In the genomic region with DNA sequence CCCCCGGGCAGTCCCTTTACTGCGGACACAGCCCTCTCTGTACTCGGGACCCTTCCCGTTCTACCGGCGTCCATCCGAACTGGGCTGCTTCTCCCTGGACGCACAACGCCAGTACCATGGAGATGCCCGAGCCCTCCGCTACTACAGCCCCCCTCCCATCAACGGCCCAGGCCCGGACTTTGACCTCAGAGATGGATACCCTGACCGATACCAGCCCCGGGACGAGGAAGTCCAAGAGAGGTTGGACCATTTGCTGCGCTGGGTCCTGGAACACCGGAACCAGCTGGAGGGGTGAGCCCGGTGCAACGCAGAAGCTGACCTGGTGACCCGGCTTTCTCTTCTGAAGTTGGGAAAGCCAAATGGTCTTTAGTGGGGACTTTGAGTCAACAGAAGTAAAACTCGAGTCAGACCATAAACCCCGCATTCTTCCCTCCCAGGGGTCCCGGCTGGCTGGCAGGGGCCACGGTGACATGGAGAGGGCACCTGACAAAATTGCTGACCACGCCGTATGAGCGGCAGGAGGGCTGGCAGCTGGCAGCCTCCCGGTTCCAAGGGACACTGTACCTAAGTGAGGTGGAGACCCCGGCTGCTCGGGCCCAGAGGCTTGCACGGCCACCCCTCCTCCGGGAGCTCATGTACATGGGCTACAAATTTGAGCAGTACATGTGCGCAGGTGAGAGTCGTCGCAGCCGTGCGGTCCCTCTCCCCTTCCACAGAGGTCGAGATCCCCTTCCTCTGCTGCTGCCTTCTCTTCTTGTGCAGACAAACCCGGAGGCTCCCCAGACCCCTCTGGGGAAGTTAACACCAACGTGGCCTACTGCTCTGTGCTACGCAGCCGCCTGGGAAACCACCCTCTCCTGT, we compare ENCODE assay signal across 8 mouse cellular contexts. TPM values are rescaled to one million over a fixed set of nuclear protein-coding genes. Genes with fewer than 3 reads are reported as not detected.
DNase-seq lines count a peak whose midpoint lies in the region; ATAC-seq lines count a peak whose summit lies in the region.

No protein-coding gene starts in this region.

- WGBS in forebrain, embryonic 10.5 days: 45% methylated on average over 43 of the region's 43 CpGs
- WGBS in kidney, embryonic 14.5 days: 24% methylated on average over 43 of the region's 43 CpGs
- 38% methylated on average over 43 of the region's 43 CpGs for WGBS in midbrain, embryonic 13.5 days

- peak; percentile 8 for ATAC-seq in kidney, embryonic 14.5 days (ENCODE audit: low FRiP score, low TSS enrichment)
- ATAC-seq in midbrain, embryonic 13.5 days: peak; percentile 11

- H3K4me2 ChIP-seq in kidney, embryonic 14.5 days (replicated peaks; ENCODE audit: low read depth, low read length): peak overlapping the region; percentile 96
- peak overlapping the region; percentile 99 for H3K4me2 ChIP-seq in midbrain, embryonic 13.5 days (replicated peaks)

- no peaks in the 10 kb centered on the region for H3K27me3 ChIP-seq in forebrain, embryonic 10.5 days (ENCODE audit: poor library complexity, severe bottlenecking)
- H3K27me3 ChIP-seq in kidney, embryonic 14.5 days (ENCODE audit: control insufficient read depth, insufficient read depth, low read length): no peaks in the 10 kb centered on the region
- H3K27me3 ChIP-seq in midbrain, embryonic 13.5 days: no peaks in the 10 kb centered on the region

- peaks cover 72% of the 10 kb centered on the region for H3K36me3 ChIP-seq in forebrain, embryonic 10.5 days (replicated peaks)
- peaks cover 41% of the 10 kb centered on the region for H3K36me3 ChIP-seq in kidney, embryonic 14.5 days (ENCODE audit: control insufficient read depth, insufficient read depth, low read length)
- peaks cover 56% of the 10 kb centered on the region for H3K36me3 ChIP-seq in midbrain, embryonic 13.5 days

- peaks cover 39% of the 10 kb centered on the region for H3K4me1 ChIP-seq in forebrain, embryonic 10.5 days
- peaks cover 16% of the 10 kb centered on the region for H3K4me1 ChIP-seq in kidney, embryonic 14.5 days (ENCODE audit: control insufficient read depth, insufficient read depth, low read length)
- peaks cover 32% of the 10 kb centered on the region for H3K4me1 ChIP-seq in midbrain, embryonic 13.5 days (replicated peaks)

- H3K4me3 ChIP-seq in forebrain, embryonic 10.5 days: peak overlapping the region; percentile 85
- peak overlapping the region; percentile 88 for H3K4me3 ChIP-seq in kidney, embryonic 14.5 days (ENCODE audit: low read length)
- peak overlapping the region; percentile 70 for H3K4me3 ChIP-seq in midbrain, embryonic 13.5 days (replicated peaks)

- H3K9me3 ChIP-seq in forebrain, embryonic 10.5 days: no peaks in the 10 kb centered on the region
- no peaks in the 10 kb centered on the region for H3K9me3 ChIP-seq in kidney, embryonic 14.5 days (ENCODE audit: control insufficient read depth, low read length)
- no peaks in the 10 kb centered on the region for H3K9me3 ChIP-seq in midbrain, embryonic 13.5 days

- H3K27ac ChIP-seq in forebrain, embryonic 10.5 days: peak overlapping the region; percentile 85
- 0 out of 2 replicates have a peak overlapping the region, but pooled peaks have one; percentile 20 for H3K27ac ChIP-seq in kidney, embryonic 14.5 days (ENCODE audit: low read depth, low read length)
- peak overlapping the region; percentile 84; the same call in 1 of the 2 replicates for H3K27ac ChIP-seq in midbrain, embryonic 13.5 days

- peak overlapping the region; percentile 61 for H3K9ac ChIP-seq in kidney, embryonic 14.5 days (ENCODE audit: low read depth, low read length)
- H3K9ac ChIP-seq in midbrain, embryonic 13.5 days (replicated peaks): peak overlapping the region; percentile 81

- DNase-seq in cerebellum, postnatal 10 days: peak; percentile 44 to 50
- no peak for DNase-seq in cerebellum, adult 9-10 months
- peak; percentile 22 for DNase-seq in CD4-positive helper T cell, adult 2 months (ENCODE audit: low read depth, low spot score)
- no peak for DNase-seq in forebrain, embryonic 10.5 days (ENCODE audit: extremely low spot score, low spot score)
- DNase-seq in c-Kit-positive CD71-positive TER-119-positive erythroid progenitor cells, embryonic 14.5 days (ENCODE audit: low spot score): no peak
- no peak for DNase-seq in spleen, postnatal 14 days (ENCODE audit: low spot score in 2 of 2)

RNA-seq across cellular contexts. Expression of a gene that starts 0.9 kb away (rescaled TPM):
- 80.2 and 83.0 TPM in 2 replicates for polyA plus RNA-seq in forebrain, embryonic 10.5 days (2016; fragmentation: Nextera tagmentation; extraction: Ambion mirVana)
- 55.7 and 66.4 TPM in 2 replicates for polyA plus RNA-seq in kidney, embryonic 14.5 days (2014; fragmentation: Nextera tagmentation; extraction: Ambion mirVana)
- 74.7 and 76.1 TPM in 2 replicates for polyA plus RNA-seq in midbrain, embryonic 13.5 days (2015; fragmentation: Nextera tagmentation; extraction: Ambion mirVana)

RNA-seq across cellular contexts. Expression of a gene that starts 0.9 kb away (rescaled TPM):
- 28.6 and 31.6 TPM in 2 replicates for polyA plus RNA-seq in forebrain, embryonic 10.5 days (2016; fragmentation: Nextera tagmentation; extraction: Ambion mirVana)
- polyA plus RNA-seq in kidney, embryonic 14.5 days (2014; fragmentation: Nextera tagmentation; extraction: Ambion mirVana): 25.2 and 28.7 TPM in 2 replicates
- 38.5 and 40.5 TPM in 2 replicates for polyA plus RNA-seq in midbrain, embryonic 13.5 days (2015; fragmentation: Nextera tagmentation; extraction: Ambion mirVana)

RNA-seq across cellular contexts. Expression of a gene that starts 12.3 kb away (rescaled TPM):
- polyA plus RNA-seq in forebrain, embryonic 10.5 days (2016; fragmentation: Nextera tagmentation; extraction: Ambion mirVana): 58.0 and 58.3 TPM in 2 replicates
- polyA plus RNA-seq in kidney, embryonic 14.5 days (2014; fragmentation: Nextera tagmentation; extraction: Ambion mirVana): 22.8 and 45.9 TPM in 2 replicates
- polyA plus RNA-seq in midbrain, embryonic 13.5 days (2015; fragmentation: Nextera tagmentation; extraction: Ambion mirVana): 59.3 and 61.3 TPM in 2 replicates

RNA-seq across cellular contexts. Expression of a gene that starts 12.5 kb away (rescaled TPM):
- 150 and 153 TPM in 2 replicates for polyA plus RNA-seq in forebrain, embryonic 10.5 days (2016; fragmentation: Nextera tagmentation; extraction: Ambion mirVana)
- polyA plus RNA-seq in kidney, embryonic 14.5 days (2014; fragmentation: Nextera tagmentation; extraction: Ambion mirVana): 107 and 119 TPM in 2 replicates
- polyA plus RNA-seq in midbrain, embryonic 13.5 days (2015; fragmentation: Nextera tagmentation; extraction: Ambion mirVana): 95.0 and 100 TPM in 2 replicates

RNA-seq across cellular contexts. Expression of a gene that starts 24.6 kb away (rescaled TPM):
- polyA plus RNA-seq in forebrain, embryonic 10.5 days (2016; fragmentation: Nextera tagmentation; extraction: Ambion mirVana): 1.8 and 2.7 TPM in 2 replicates
- polyA plus RNA-seq in kidney, embryonic 14.5 days (2014; fragmentation: Nextera tagmentation; extraction: Ambion mirVana): 4.0 and 5.4 TPM in 2 replicates
- 1.7 and 2.2 TPM in 2 replicates for polyA plus RNA-seq in midbrain, embryonic 13.5 days (2015; fragmentation: Nextera tagmentation; extraction: Ambion mirVana)

Comparison
In these comparisons a context has a peak if more than half of its experiments do, and no peak if none do; other contexts are left out.
1. DNase-seq: peak in cerebellum, postnatal 10 days (2 of 2) and CD4-positive helper T cell, adult 2 months (single experiment); none in cerebellum, adult 9-10 months (single experiment), forebrain, embryonic 10.5 days (single experiment), c-Kit-positive CD71-positive TER-119-positive erythroid progenitor cells, embryonic 14.5 days (single experiment) and spleen, postnatal 14 days (0 of 2).
2. H3K27ac ChIP-seq: peak in every context shown above with its lines; median percentile 85 in forebrain, embryonic 10.5 days; 84 in midbrain, embryonic 13.5 days; 20 in kidney, embryonic 14.5 days.
3. Peak in every context shown above with its lines, with median percentiles within 50 percentile points of each other: H3K4me3 ChIP-seq.